Mouse (Mus musculus) limb, embryonic 11.5 days (tissue): ENCODE data around the gene Pdrg1. TPM values are rescaled to one million over a fixed set of nuclear protein-coding genes. Genes with fewer than 3 reads are reported as not detected.

Experiments used
- ATAC-seq: fragments of 200-750 bp; cut with Nextera tagmentation; 2 replicates; pipeline ENCODE4 v1.8.0; 2017; ENCODE audit warnings: low read depth; ENCODE audit not compliant: insufficient number of reproducible peaks, low FRiP score, low TSS enrichment
- DNase-seq: peaks from one replicate; pipeline ENCODE4 v3.0.0-alpha.2; 2015; ENCODE audit warnings: low spot score
- H3K27ac ChIP-seq: fragments of 300-500 bp; sonication (generic); replicated peaks from 2 replicates; pipeline ENCODE4 v1.5.1; 2014; ENCODE audit warnings: low read depth, mild to moderate bottlenecking, low read length
- H3K27me3 ChIP-seq: fragments of 300-500 bp; sonication (generic); 2 replicates; pipeline ENCODE4 v1.6.1; 2014; ENCODE audit warnings: mild to moderate bottlenecking, low read length, mixed read lengths; ENCODE audit not compliant: control insufficient read depth, insufficient read depth
- H3K36me3 ChIP-seq: fragments of 300-500 bp; sonication (generic); 2 replicates; pipeline ENCODE4 v1.6.1; 2014; ENCODE audit warnings: mild to moderate bottlenecking, low read length, moderate library complexity, mixed read lengths; ENCODE audit not compliant: control insufficient read depth, insufficient read depth
- H3K4me1 ChIP-seq: fragments of 300-500 bp; sonication (generic); 2 replicates; pipeline ENCODE4 v1.6.1; 2014; ENCODE audit warnings: low read length, mixed read lengths; ENCODE audit not compliant: control insufficient read depth, insufficient read depth
- H3K4me2 ChIP-seq: fragments of 300-500 bp; sonication (generic); 2 replicates; pipeline ENCODE4 v1.6.1; 2014; ENCODE audit warnings: low read depth, mild to moderate bottlenecking, moderate library complexity; ENCODE audit not compliant: severe bottlenecking
- H3K4me3 ChIP-seq: fragments of 300-500 bp; sonication (generic); 2 replicates; pipeline ENCODE4 v1.5.1; 2014; ENCODE audit warnings: low read depth, low read length
- H3K9ac ChIP-seq: fragments of 300-500 bp; sonication (generic); 2 replicates; pipeline ENCODE4 v1.6.1; 2014; ENCODE audit warnings: mild to moderate bottlenecking, low read length
- H3K9me3 ChIP-seq: fragments of 300-500 bp; sonication (generic); 2 replicates; pipeline ENCODE4 v1.6.1; 2016; ENCODE audit warnings: low read length; ENCODE audit not compliant: control insufficient read depth
- WGBS: fragments of 180-500 bp; shearing (Covaris S2); extraction: QIAGEN DNeasy Blood & Tissue Kit; methylation state at CpG from one replicate; pipeline ENCODE4 v1.1.7; 2014; 5-methylcytosine and 5-hydroxymethylcytosine counted together
- polyA plus RNA-seq: library from polyadenylated mRNA; unstranded; fragments of >200 nt; fragmentation: Nextera tagmentation; extraction: Ambion mirVana; gene quantifications from 2 replicates; pipeline ENCODE4 v1.2.1, GENCODE M21; 2014

Gene Pdrg1
- polyA plus RNA-seq, 1 experiment from 2014 or later = 59.0 TPM

DNA sequence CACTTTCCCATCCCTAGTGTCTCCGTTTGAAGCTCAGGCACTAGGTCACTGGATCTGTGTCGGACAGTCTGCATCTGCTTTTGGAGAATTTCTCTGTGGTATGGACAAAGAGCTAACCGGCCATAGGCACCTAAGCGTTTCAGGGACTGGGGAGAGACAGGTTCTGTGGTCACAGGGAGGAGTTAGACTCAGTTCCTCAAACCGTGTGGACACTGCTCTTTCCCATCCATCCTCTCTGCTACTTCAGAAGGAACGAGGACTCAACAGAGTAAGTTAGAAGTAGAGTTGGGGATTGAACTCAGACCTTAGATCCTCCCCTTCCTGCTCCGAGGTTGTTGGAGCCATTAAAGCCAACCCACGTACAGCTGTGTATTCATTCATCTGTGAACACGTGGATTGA, 36.3 kb upstream of the Pdrg1 start:
- no peak for DNase-seq
- Histone ChIP-seq H3K4me2 (no peak overlapping the region), H3K36me3 (no peaks in the 10 kb centered on the region), H3K9me3 (no peaks in the 10 kb centered on the region), H3K27me3 (peaks cover 20% of the 10 kb centered on the region), H3K4me1 (no peaks in the 10 kb centered on the region), H3K9ac (no peak overlapping the region), H3K4me3 (no peak overlapping the region), H3K27ac (no peak overlapping the region)
- ATAC-seq = no peak
- WGBS = 75% methylated on average over 9 of the region's 9 CpGs

DNA sequence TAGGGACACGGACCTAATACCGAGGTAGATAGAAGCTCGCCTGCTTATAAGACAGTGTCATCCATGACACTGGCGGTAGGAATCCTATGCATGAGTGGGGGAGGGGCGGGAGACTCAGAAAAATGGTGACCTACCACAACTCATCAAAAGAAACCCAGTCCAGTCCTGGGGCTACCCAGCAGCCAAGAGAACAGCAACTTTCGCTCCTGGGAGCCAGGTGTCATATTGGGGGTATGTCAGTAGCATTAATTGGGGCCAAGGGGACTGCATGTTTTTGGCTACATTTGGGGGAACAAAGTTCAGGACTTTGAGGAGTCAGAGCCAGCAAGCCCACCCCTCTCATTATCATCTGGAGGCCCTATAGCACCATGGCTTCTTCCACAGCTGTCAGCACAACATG, 35.9 kb upstream of the Pdrg1 start:
- Histone ChIP-seq H3K9me3 (no peaks in the 10 kb centered on the region), H3K4me3 (no peak overlapping the region), H3K9ac (no peak overlapping the region), H3K4me2 (no peak overlapping the region), H3K36me3 (no peaks in the 10 kb centered on the region), H3K27me3 (peaks cover 20% of the 10 kb centered on the region), H3K27ac (no peak overlapping the region), H3K4me1 (no peaks in the 10 kb centered on the region)
- DNase-seq (no peak), ATAC-seq (no peak)
- 81% methylated on average over 6 of the region's 6 CpGs for WGBS

DNA sequence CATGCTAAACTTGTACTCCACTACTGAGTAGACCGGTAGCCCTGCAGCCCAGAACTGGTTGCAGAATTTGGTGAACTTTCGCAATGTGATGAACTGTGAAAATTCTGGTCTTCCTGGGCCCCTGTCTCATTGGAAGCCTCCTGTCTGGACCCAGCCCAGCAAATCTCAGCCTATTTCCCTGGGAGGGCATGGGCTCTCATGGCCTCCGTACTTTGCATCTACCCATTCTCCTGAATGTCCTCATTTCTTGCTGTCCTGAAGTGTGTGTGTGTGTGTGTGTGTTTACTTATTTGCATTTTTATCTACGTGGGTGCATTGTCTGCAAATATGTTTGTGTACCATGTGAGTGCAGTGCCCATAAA, 34.8 kb upstream of the Pdrg1 start:
- DNase-seq (no peak), ATAC-seq (no peak)
- WGBS = 87% methylated on average over 4 of the region's 4 CpGs
- Histone ChIP-seq H3K4me3 (no peak overlapping the region), H3K27me3 (peaks cover 20% of the 10 kb centered on the region), H3K9ac (no peak overlapping the region), H3K27ac (no peak overlapping the region), H3K9me3 (no peaks in the 10 kb centered on the region), H3K4me1 (no peaks in the 10 kb centered on the region), H3K36me3 (no peaks in the 10 kb centered on the region), H3K4me2 (no peak overlapping the region)

DNA sequence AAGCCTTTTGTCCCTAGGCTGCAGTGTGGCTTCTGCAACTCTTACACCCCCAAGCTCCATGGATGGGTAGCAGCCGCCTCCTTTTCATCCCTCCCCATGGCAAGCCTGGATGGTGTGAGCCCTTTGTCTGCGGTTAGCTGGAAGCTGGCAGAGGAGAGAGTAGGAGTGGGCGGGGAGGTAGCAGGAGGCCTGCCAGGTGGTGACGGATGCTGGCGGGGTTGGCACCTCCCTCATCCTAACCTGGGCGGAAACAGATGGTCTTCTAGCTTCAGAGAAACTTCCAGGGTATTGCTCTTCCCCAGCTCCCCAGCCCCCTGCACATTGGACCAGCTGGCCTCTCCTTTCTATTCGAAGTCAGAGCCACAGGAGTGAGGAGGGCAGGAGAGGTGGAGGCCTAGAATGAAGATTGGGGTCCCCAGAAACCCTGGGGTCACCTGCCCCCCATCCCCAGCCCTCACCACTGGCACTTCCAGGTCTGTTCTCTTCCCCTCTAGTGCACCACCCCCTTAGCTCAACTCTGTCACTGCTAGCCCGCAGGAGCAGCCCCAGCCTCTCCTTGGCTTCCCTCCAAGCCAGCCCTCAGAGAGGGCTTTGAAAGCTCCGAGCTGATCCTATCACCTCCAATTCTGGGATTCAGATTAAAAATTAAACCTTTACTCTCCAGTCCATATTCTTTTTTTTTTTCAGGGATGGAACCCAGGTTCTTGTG, 34.2 kb upstream of the Pdrg1 start:
- no peak overlapping the region for H3K9ac ChIP-seq
- no peaks in the 10 kb centered on the region for H3K9me3 ChIP-seq
- 35% methylated on average over 9 of the region's 9 CpGs for WGBS
- H3K4me1 ChIP-seq = no peaks in the 10 kb centered on the region
- ATAC-seq (no peak), DNase-seq (no peak)
- H3K27me3 ChIP-seq = peaks cover 20% of the 10 kb centered on the region
- no peak overlapping the region for H3K27ac ChIP-seq
- no peaks in the 10 kb centered on the region for H3K36me3 ChIP-seq
- no peak overlapping the region for H3K4me3 ChIP-seq
- no peak overlapping the region for H3K4me2 ChIP-seq

DNA sequence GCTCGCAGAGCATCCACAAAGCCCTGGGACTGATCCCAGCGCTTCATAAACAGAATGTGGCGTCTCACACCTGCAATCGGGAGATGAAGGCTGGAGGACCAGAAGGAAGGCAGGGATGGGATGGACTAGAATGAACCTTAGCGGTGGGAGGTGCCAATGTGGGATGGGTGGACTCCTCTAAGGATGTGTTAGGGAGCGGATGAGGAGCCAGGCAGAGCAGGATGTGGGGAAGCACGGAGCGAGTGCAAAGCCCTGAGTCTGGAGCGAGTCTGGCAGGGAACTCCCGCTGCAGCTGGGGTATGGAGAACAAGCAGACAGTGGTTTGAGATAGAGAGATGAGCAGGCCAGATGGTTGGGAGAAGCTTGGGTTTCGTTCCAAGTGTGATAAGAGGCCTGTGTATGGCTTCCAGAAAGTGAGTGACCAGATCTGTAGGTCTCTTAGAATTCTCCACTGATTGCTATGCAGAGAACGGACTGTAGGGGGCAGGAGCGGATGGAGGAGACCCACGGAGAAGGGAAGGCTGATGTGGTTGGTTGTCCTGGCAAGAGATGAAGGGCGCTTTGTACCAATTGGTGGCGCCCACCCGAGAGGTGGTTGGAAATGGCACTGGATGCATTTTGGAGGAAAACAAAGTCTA, 32.7 kb upstream of the Pdrg1 start:
- H3K4me1 ChIP-seq = no peaks in the 10 kb centered on the region
- no peak overlapping the region for H3K4me3 ChIP-seq
- WGBS = 44% methylated on average over 17 of the region's 17 CpGs
- no peak overlapping the region for H3K9ac ChIP-seq
- H3K27me3 ChIP-seq = peaks cover 16% of the 10 kb centered on the region
- no peak overlapping the region for H3K27ac ChIP-seq
- H3K4me2 ChIP-seq = no peak overlapping the region
- peak; percentile 67 for DNase-seq
- no peaks in the 10 kb centered on the region for H3K36me3 ChIP-seq
- no peaks in the 10 kb centered on the region for H3K9me3 ChIP-seq
- no peak for ATAC-seq

DNA sequence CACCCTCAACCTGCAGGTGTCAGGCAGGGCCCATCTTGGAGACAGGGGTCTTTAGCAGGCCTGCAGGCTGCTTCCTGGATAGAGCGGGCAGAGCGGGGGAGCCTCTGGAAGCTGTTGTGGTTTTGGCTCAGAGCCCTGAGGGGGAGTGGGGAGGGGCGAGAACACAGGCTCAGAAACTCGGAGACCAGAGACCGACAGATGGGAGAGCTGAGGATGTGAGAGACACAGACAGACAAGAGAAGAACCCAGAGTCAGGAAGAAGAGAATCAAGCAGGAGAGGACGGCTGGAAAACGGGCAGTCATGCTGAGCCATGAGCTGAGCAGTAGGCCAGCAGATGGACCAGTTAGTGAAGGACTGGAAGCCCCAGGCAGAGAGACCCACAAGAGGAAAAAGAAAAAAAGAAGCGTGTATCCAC, 30.7 kb upstream of the Pdrg1 start:
- Histone ChIP-seq H3K36me3 (no peaks in the 10 kb centered on the region), H3K9me3 (no peaks in the 10 kb centered on the region), H3K4me2 (no peak overlapping the region), H3K4me3 (no peak overlapping the region), H3K9ac (no peak overlapping the region), H3K27ac (no peak overlapping the region), H3K4me1 (no peaks in the 10 kb centered on the region), H3K27me3 (no peaks in the 10 kb centered on the region)
- DNase-seq (no peak), ATAC-seq (no peak)
- 46% methylated on average over 8 of the region's 8 CpGs for WGBS

DNA sequence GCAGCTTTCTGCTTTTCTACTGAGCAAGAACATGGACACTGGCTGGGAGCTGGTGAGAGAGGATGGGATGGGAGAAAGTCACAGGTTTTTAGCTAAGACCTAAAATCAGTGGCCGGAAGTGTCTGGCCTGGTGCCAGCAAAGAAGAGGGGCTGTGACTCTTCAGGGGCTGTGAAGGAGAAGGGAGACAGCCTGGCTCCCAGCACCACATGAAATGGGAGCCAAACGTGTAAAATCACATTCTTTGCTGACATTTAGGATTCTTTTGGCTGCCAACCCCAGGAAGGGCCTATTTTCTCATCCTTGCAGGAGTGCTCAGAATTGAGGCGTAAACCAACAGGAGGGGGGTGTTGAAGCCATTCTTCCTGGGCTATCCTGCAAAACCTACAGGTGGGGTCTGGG, 28.7 kb upstream of the Pdrg1 start:
- Histone ChIP-seq H3K9ac (no peak overlapping the region), H3K9me3 (no peaks in the 10 kb centered on the region), H3K4me3 (no peak overlapping the region), H3K4me1 (no peaks in the 10 kb centered on the region), H3K4me2 (no peak overlapping the region), H3K36me3 (no peaks in the 10 kb centered on the region), H3K27me3 (no peaks in the 10 kb centered on the region), H3K27ac (no peak overlapping the region)
- DNase-seq (no peak), ATAC-seq (no peak)
- 59% methylated on average over 3 of the region's 3 CpGs for WGBS

DNA sequence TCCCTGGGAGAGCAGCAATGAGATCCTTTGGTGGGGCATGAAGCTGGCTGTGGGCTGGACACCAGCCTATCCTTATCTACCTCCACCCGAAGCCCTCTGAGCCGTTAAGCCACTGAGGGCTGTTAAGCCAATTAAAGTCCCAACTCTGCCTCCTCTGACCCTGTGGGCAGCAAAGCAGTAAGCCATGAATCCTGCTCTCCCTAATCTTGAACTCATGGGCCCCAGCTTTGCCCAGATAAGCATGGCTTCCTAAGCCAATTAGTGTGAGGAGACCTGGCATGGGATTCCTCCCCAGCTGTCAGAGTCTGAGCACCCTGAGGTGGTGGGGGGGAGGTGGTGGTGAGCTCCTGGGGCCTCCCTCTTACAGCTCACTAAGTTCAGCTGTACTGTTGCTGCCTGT, 21.5 kb upstream of the Pdrg1 start:
- DNase-seq (no peak), ATAC-seq (no peak)
- Histone ChIP-seq H3K27ac (no peak overlapping the region), H3K9me3 (no peaks in the 10 kb centered on the region), H3K4me2 (no peak overlapping the region), H3K9ac (no peak overlapping the region), H3K4me1 (peaks cover 2% of the 10 kb centered on the region; the same call in 1 of the 2 replicates), H3K36me3 (no peaks in the 10 kb centered on the region), H3K27me3 (peaks cover 19% of the 10 kb centered on the region), H3K4me3 (no peak overlapping the region)
- 16% methylated on average over 2 of the region's 2 CpGs for WGBS
